Mouse (Mus musculus) limb, embryonic 15.5 days (tissue): Measurements from ENCODE around the gene Zfp607b. TPM values are rescaled to one million over a fixed set of nuclear protein-coding genes. Genes with fewer than 3 reads are reported as not detected.

Experiments used
- ATAC-seq: fragments of 200-750 bp; cut with Nextera tagmentation; 2 replicates; pipeline ENCODE4 v1.8.0; 2017; ENCODE audit warnings: low read depth, moderate TSS enrichment; ENCODE audit not compliant: insufficient number of reproducible peaks, low FRiP score, low TSS enrichment
- H3K27ac ChIP-seq: fragments of 300-500 bp; sonication (generic); 2 replicates; pipeline ENCODE4 v1.5.1; 2015; ENCODE audit warnings: moderate library complexity, mild to moderate bottlenecking, inconsistent platforms
- H3K27me3 ChIP-seq: fragments of 300-500 bp; sonication (generic); 2 replicates; pipeline ENCODE4 v1.6.1; 2015; ENCODE audit warnings: inconsistent platforms
- H3K36me3 ChIP-seq: fragments of 300-500 bp; sonication (generic); 2 replicates; pipeline ENCODE4 v1.6.1; 2015; ENCODE audit warnings: inconsistent platforms
- H3K4me1 ChIP-seq: fragments of 300-500 bp; sonication (generic); 2 replicates; pipeline ENCODE4 v1.6.1; 2015; ENCODE audit warnings: inconsistent platforms
- H3K4me2 ChIP-seq: fragments of 300-500 bp; sonication (generic); 2 replicates; pipeline ENCODE4 v1.6.1; 2015; ENCODE audit warnings: mild to moderate bottlenecking, inconsistent platforms
- H3K4me3 ChIP-seq: fragments of 300-500 bp; sonication (generic); 2 replicates; pipeline ENCODE4 v1.5.1; 2015; ENCODE audit warnings: mild to moderate bottlenecking, inconsistent platforms
- H3K9ac ChIP-seq: fragments of 300-500 bp; sonication (generic); 2 replicates; pipeline ENCODE4 v1.6.1; 2015; ENCODE audit warnings: inconsistent platforms
- H3K9me3 ChIP-seq: fragments of 300-500 bp; sonication (generic); 2 replicates; pipeline ENCODE4 v1.6.1; 2016; ENCODE audit warnings: inconsistent platforms
- WGBS: fragments of 180-500 bp; shearing (Covaris S2); methylation state at CpG from one replicate; pipeline ENCODE4 v1.1.7; 2015; 5-methylcytosine and 5-hydroxymethylcytosine counted together
- polyA plus RNA-seq: library from polyadenylated mRNA; unstranded; fragments of >200 nt; fragmentation: Nextera tagmentation; extraction: Ambion mirVana; gene quantifications from 2 replicates; pipeline ENCODE4 v1.2.1, GENCODE M21; 2015

Zfp607b gene
- polyA plus RNA-seq, 1 experiment from 2014 or later, result 2.8 TPM

DNA sequence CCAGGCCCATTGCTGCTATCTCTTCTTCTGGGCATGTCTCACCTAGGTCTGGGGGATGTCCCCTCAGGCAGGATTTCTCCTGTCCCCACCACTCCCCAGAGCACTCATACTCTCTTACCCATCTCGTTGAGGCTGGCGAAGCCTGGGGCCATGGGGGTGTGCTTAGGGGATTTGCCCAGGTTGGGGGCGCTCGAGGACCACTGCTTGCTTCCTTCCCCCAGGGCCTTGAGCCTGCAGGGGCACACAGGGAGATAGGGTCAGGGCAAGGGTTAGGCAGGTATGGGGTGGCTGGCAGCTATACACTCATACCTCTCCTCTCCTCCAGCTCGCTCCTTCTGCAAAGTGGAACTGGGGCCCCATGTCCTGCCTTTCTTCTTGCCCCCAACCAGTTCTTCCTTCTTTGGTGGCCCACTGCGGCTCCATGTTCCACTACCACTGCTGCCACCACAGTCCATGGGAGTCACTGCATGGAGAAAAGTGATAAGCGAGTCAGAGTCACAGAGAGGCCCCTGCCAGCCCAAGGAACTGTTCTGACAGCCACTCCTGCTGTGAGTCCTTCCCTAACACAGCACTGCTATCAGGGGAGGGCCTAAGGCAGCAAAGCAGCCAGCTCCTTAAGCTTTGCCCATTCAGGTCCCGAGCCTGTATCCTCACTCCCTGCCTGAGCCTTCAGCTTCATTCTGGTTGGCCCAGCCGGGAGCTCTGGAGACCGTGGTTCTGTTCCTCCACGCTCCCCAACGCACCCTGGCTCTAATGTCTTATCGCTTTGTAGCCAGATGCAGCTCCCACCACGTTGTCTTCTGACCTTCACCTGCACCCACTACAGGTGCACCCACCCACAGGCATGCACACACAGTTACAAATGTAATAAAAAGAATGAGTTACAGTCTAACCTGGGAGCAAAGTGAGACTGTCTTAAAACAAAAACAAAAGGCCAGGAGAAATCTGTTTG is 30.2 kb upstream of the Zfp607b start:
- H3K9me3 ChIP-seq, result no peaks in the 10 kb centered on the region
- peaks cover 56% of the 10 kb centered on the region for H3K36me3 ChIP-seq
- no peak overlapping the region for H3K9ac ChIP-seq
- H3K4me1 ChIP-seq, result peaks cover 4% of the 10 kb centered on the region
- H3K4me2 ChIP-seq, result no peak overlapping the region
- H3K27ac ChIP-seq, result no peak overlapping the region
- ATAC-seq, result no peak
- peaks cover 59% of the 10 kb centered on the region for H3K27me3 ChIP-seq
- WGBS, result 60% methylated on average over 14 of the region's 14 CpGs
- H3K4me3 ChIP-seq, result no peak overlapping the region

DNA sequence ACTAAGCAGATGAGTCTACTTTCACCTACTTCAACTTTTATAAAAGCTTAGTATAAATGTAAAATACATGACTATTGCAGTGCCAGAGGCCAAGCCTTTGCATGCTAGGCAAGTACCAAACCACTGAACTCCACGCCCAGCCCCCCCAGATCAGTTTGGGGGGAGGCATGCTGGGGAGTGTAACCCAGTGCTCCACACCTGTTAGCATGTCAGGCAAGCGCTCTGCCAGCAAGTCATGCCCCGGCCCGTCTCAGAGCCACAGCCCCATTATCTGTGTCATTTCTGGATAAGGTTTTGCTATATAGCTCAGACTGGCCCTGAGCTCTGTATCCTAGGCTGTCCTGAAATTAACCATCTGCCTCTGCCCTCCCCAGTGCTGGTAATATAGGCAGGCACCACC is 27.1 kb upstream of the Zfp607b start:
- 78% methylated on average over 4 of the region's 4 CpGs for WGBS

GRCm38 (mm10) chr7:27673064-27673574 is 16.0 kb upstream of the Zfp607b start:
- Histone ChIP-seq H3K27me3 (no peaks in the 10 kb centered on the region), H3K4me3 (peak overlapping the region; percentile 92), H3K36me3 (peaks cover 21% of the 10 kb centered on the region), H3K9me3 (no peaks in the 10 kb centered on the region), H3K4me1 (peaks cover 28% of the 10 kb centered on the region), H3K9ac (peak overlapping the region; percentile 78), H3K27ac (no peak overlapping the region), H3K4me2 (peak overlapping the region; percentile 97)
- 52% methylated on average over 9 of the region's 9 CpGs for WGBS
- no peak for ATAC-seq

More for the DNA sequence above, 27.1 kb upstream of the Zfp607b start:
- Histone ChIP-seq H3K27me3 (peaks cover 29% of the 10 kb centered on the region), H3K27ac (no peak overlapping the region), H3K9me3 (no peaks in the 10 kb centered on the region), H3K4me1 (no peaks in the 10 kb centered on the region), H3K4me2 (no peak overlapping the region), H3K36me3 (peaks cover 63% of the 10 kb centered on the region), H3K9ac (no peak overlapping the region), H3K4me3 (no peak overlapping the region)
- no peak for ATAC-seq

GRCm38 (mm10) chr7:27673575-27674131 is 15.5 kb upstream of the Zfp607b start:
- ATAC-seq, result peak; percentile 33; the same call in 1 of the 2 replicates
- Histone ChIP-seq H3K27ac (no peak overlapping the region; the same call in 1 of the 2 replicates), H3K4me2 (peak overlapping the region; percentile 97), H3K9ac (peak overlapping the region; percentile 78), H3K9me3 (no peaks in the 10 kb centered on the region), H3K27me3 (no peaks in the 10 kb centered on the region), H3K4me1 (peaks cover 28% of the 10 kb centered on the region), H3K36me3 (peaks cover 17% of the 10 kb centered on the region), H3K4me3 (peak overlapping the region; percentile 92)
- 2% methylated on average over 50 of the region's 52 CpGs for WGBS

DNA sequence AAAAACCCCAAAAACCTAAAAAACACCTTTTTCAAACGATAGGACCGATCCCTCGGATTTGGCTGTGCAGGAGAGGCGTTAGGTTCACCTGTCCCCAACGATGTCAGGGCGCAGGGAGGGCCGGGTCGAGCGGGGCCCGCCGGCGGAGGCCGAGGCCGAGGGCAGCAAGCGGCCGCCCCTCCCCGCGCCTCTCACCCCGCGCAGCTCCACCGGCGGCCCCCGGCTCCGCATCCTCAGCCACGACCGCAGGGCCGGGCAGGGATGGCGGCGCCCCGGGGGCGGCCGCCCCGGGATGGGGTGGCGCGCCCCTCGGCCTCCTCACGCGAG is 15.0 kb upstream of the Zfp607b start:
- Histone ChIP-seq H3K9me3 (no peaks in the 10 kb centered on the region), H3K27me3 (no peaks in the 10 kb centered on the region), H3K36me3 (peaks cover 15% of the 10 kb centered on the region), H3K27ac (peak overlapping the region; percentile 86; the same call in 1 of the 2 replicates), H3K4me1 (peaks cover 28% of the 10 kb centered on the region), H3K4me3 (peak overlapping the region; percentile 92), H3K4me2 (peak overlapping the region; percentile 97), H3K9ac (peak overlapping the region; percentile 78)
- 0% methylated on average over 26 of the region's 38 CpGs for WGBS
- ATAC-seq, result peak; percentile 35

DNA sequence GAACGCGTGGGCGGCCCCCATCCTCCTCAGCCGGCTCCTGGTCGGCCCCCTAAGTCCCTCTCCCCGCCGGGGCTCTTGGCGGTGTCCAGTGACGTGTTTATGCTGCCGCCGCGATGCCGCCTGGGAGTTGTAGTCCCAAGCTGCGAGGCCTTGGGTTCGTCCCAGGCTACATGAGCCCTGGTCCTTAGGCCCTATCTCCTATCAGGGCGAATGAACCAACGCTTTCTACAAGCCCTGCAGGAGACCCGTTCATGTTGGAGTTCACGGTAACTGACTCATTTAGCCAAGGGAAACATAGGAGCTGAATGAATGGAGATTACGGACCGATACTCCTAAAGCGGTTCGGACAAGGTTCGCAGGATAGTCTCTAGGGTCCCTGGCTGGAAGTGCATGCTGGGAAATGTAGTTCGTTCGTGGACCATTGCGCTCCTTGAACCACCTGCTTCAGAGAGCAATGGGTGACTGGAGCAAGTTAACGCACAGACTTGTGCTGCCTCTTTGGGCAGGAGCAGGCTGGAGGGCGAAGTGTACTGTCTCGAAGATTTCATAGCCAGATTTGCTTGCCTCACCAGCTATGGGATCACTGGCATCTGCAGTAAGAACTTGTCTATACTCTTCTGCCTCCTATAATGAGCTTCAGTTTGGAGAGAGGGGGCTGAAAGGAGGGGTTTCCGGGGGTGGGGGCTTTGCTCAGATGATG is 14.5 kb upstream of the Zfp607b start, which contains the start of gene Map3k10:
Map3k10 (minus strand) TSS at position 77 of the 700 bp plus-strand sequence.
- H3K9me3 ChIP-seq, result no peaks in the 10 kb centered on the region
- peaks cover 28% of the 10 kb centered on the region for H3K4me1 ChIP-seq
- peak; percentile 96 for ATAC-seq
- H3K27ac ChIP-seq, result peak within 1 kb of the TSS; percentile 86
- H3K4me3 ChIP-seq, result peak within 1 kb of the TSS; percentile 92
- H3K27me3 ChIP-seq, result no peaks in the 10 kb centered on the region
- under 1% methylated on average over 28 of the region's 31 CpGs for WGBS
- H3K4me2 ChIP-seq, result peak within 1 kb of the TSS; percentile 97
- peak within 1 kb of the TSS; percentile 78 for H3K9ac ChIP-seq
- H3K36me3 ChIP-seq, result peaks cover 12% of the 10 kb centered on the region

- Histone ChIP-seq H3K4me2 (peak overlapping the region; percentile 97), H3K36me3 (peaks cover 6% of the 10 kb centered on the region), H3K4me1 (peaks cover 28% of the 10 kb centered on the region), H3K4me3 (peak overlapping the region; percentile 92), H3K27me3 (no peaks in the 10 kb centered on the region), H3K9ac (no peak overlapping the region), H3K27ac (no peak overlapping the region), H3K9me3 (no peaks in the 10 kb centered on the region)
- 32% methylated on average over 14 of the region's 14 CpGs for WGBS
- no peak for ATAC-seq
Observed at GRCm38 (mm10) chr7:27675222-27675612, 13.9 kb upstream of the Zfp607b start.

- H3K27me3 ChIP-seq, result no peaks in the 10 kb centered on the region
- no peak for ATAC-seq
- H3K9me3 ChIP-seq, result no peaks in the 10 kb centered on the region
- H3K4me1 ChIP-seq, result peaks cover 2% of the 10 kb centered on the region
- H3K27ac ChIP-seq, result no peak overlapping the region
- no peak overlapping the region for H3K4me2 ChIP-seq
- 53% methylated on average over 2 of the region's 2 CpGs for WGBS
- no peak overlapping the region for H3K9ac ChIP-seq
- H3K4me3 ChIP-seq, result no peak overlapping the region
- no peaks in the 10 kb centered on the region for H3K36me3 ChIP-seq
Observed at GRCm38 (mm10) chr7:27683218-27683617, 5.9 kb upstream of the Zfp607b start.

GRCm38 (mm10) chr7:27685220-27685619 is 3.9 kb upstream of the Zfp607b start:
- Histone ChIP-seq H3K27ac (no peak overlapping the region), H3K4me3 (no peak overlapping the region), H3K4me2 (peak overlapping the region; percentile 15), H3K4me1 (peaks cover 11% of the 10 kb centered on the region), H3K36me3 (no peaks in the 10 kb centered on the region), H3K27me3 (no peaks in the 10 kb centered on the region), H3K9ac (no peak overlapping the region), H3K9me3 (no peaks in the 10 kb centered on the region)
- no peak for ATAC-seq
- WGBS, result 35% methylated on average over 5 of the region's 5 CpGs

- WGBS, result under 1% methylated on average over 6 of the region's 6 CpGs
- no peaks in the 10 kb centered on the region for H3K9me3 ChIP-seq
- H3K9ac ChIP-seq, result no peak overlapping the region
- H3K4me2 ChIP-seq, result peak overlapping the region; percentile 15
- no peaks in the 10 kb centered on the region for H3K27me3 ChIP-seq
- no peak for ATAC-seq
- no peak overlapping the region for H3K27ac ChIP-seq
- H3K4me3 ChIP-seq, result no peak overlapping the region
- no peaks in the 10 kb centered on the region for H3K36me3 ChIP-seq
- H3K4me1 ChIP-seq, result peaks cover 11% of the 10 kb centered on the region
Observed at GRCm38 (mm10) chr7:27685681-27686080, 3.5 kb upstream of the Zfp607b start.

GRCm38 (mm10) chr7:27687043-27687442 is 2.1 kb upstream of the Zfp607b start:
- no peak for ATAC-seq
- Histone ChIP-seq H3K4me3 (no peak overlapping the region), H3K36me3 (no peaks in the 10 kb centered on the region), H3K4me1 (peaks cover 11% of the 10 kb centered on the region), H3K27me3 (no peaks in the 10 kb centered on the region), H3K4me2 (no peak overlapping the region), H3K9ac (no peak overlapping the region), H3K27ac (no peak overlapping the region), H3K9me3 (no peaks in the 10 kb centered on the region)
- 76% methylated on average over 1 of the region's 1 CpGs for WGBS
